Mouse (Mus musculus) small intestine, adult 2 months (tissue): Measurements from ENCODE around the gene Ppp2r2d.

Source experiments
- CTCF ChIP-seq: fragments of 200-500 bp; IDR thresholded peaks from 2 replicates; pipeline ENCODE4 v1.5.1; 2012; ENCODE audit warnings: low read depth, mild to moderate bottlenecking, control low read depth, inconsistent platforms, low read length, moderate library complexity, mixed read lengths; ENCODE audit not compliant: insufficient replicate concordance, insufficient read length; ENCODE audit errors: extremely low read depth
- POLR2A ChIP-seq: fragments of 200-500 bp; IDR thresholded peaks from 2 replicates; pipeline ENCODE4 v1.6.1; 2012; ENCODE audit warnings: low read depth, mild to moderate bottlenecking, control low read depth, inconsistent platforms, low read length, moderate library complexity

GRCm38 (mm10) chr7:138907976-138908375, 62.1 kb downstream of the Ppp2r2d start:
- no peak for TF ChIP-seq CTCF
- no peak for TF ChIP-seq POLR2A
